Mouse (Mus musculus) lung, postnatal 0 days (tissue): ENCODE data around the gene Gsg1. TPM values are rescaled to one million over a fixed set of nuclear protein-coding genes. Genes with fewer than 3 reads are reported as not detected.

Experiments used
- ATAC-seq: fragments of 200-750 bp; cut with Nextera tagmentation; 2 replicates; pipeline ENCODE4 v1.8.0; 2017; ENCODE audit warnings: moderate library complexity
- DNase-seq: peaks from one replicate; pipeline ENCODE4 v3.0.0-alpha.2; 2016; ENCODE audit warnings: low spot score
- H3K27ac ChIP-seq: fragments of 300-500 bp; sonication (generic); 2 replicates; pipeline ENCODE4 v1.5.1; 2014; ENCODE audit warnings: antibody characterized with exemption, mild to moderate bottlenecking, low read length, mixed read lengths
- H3K27me3 ChIP-seq: fragments of 300-500 bp; sonication (generic); replicated peaks from 2 replicates; pipeline ENCODE4 v1.6.1; 2014; ENCODE audit warnings: low read length, mixed read lengths; ENCODE audit not compliant: insufficient read depth
- H3K36me3 ChIP-seq: fragments of 300-500 bp; sonication (generic); 2 replicates; pipeline ENCODE4 v1.6.1; 2014; ENCODE audit warnings: low read length, mixed read lengths; ENCODE audit not compliant: insufficient read depth
- H3K4me1 ChIP-seq: fragments of 300-500 bp; sonication (generic); 2 replicates; pipeline ENCODE4 v1.6.1; 2014; ENCODE audit warnings: antibody characterized with exemption, low read depth, low read length, mixed read lengths; ENCODE audit not compliant: insufficient read depth
- H3K4me2 ChIP-seq: fragments of 300-500 bp; sonication (generic); replicated peaks from 2 replicates; pipeline ENCODE4 v1.6.1; 2014; ENCODE audit warnings: low read depth, mild to moderate bottlenecking, low read length, moderate library complexity, mixed read lengths
- H3K4me3 ChIP-seq: fragments of 300-500 bp; sonication (generic); 2 replicates; pipeline ENCODE4 v1.5.1; 2014; ENCODE audit warnings: low read depth, low read length
- H3K9ac ChIP-seq: fragments of 300-500 bp; sonication (generic); replicated peaks from 2 replicates; pipeline ENCODE4 v1.6.1; 2014; ENCODE audit warnings: low read depth, mild to moderate bottlenecking
- H3K9me3 ChIP-seq: fragments of 300-500 bp; sonication (generic); 2 replicates; pipeline ENCODE4 v1.6.1; 2016; ENCODE audit warnings: low read length, mixed read lengths
- CTCF ChIP-seq: IDR thresholded peaks from 2 replicates; pipeline ENCODE4 v1.5.1; 2016; ENCODE audit warnings: antibody characterized with exemption, mild to moderate bottlenecking
- EP300 ChIP-seq: IDR thresholded peaks from 2 replicates; pipeline ENCODE4 v1.6.1; 2016; ENCODE audit warnings: antibody characterized with exemption, mild to moderate bottlenecking, control low read depth
- WGBS: fragments of 180-500 bp; shearing (Covaris S2); extraction: QIAGEN DNeasy Blood & Tissue Kit; methylation state at CpG from one replicate; pipeline ENCODE4 v1.1.7; 2014; 5-methylcytosine and 5-hydroxymethylcytosine counted together
- polyA plus RNA-seq: library from polyadenylated mRNA; unstranded; fragments of >200 nt; fragmentation: Nextera tagmentation; extraction: Ambion mirVana; gene quantifications from 2 replicates; pipeline ENCODE4 v1.2.1, GENCODE M21; 2015

The Gsg1 gene
- polyA plus RNA-seq, 1 experiment from 2014 or later: 5.5 TPM

DNA sequence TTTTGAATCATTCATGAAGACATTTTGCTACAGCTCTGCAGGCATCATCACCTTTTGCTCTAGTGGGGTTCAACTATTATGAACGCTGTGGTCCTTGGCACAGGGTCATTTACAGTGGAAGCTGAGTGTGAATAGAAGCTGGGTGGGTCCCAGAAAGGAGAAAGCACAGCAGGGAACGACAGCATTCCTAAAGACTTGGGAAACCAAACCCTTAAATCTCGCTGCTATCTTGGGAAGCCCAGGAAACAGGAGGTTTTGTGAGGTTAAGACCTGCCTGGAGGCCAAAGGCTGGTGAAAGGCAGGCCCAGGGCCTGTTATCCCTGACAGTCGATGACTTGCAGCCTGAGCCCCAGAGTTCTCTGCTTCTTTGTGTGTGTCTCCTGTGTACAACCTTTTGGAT is 15.9 kb downstream of the Gsg1 start:
- TF ChIP-seq EP300 (no peak), CTCF (no peak)
- Histone ChIP-seq H3K4me2 (no peak overlapping the region), H3K4me3 (no peak overlapping the region), H3K9ac (no peak overlapping the region), H3K27ac (no peak overlapping the region), H3K27me3 (no peaks in the 10 kb centered on the region), H3K4me1 (no peaks in the 10 kb centered on the region; the same call in 1 of the 2 replicates), H3K9me3 (no peaks in the 10 kb centered on the region), H3K36me3 (no peaks in the 10 kb centered on the region)
- ATAC-seq (no peak), DNase-seq (no peak)
- 55% methylated on average over 4 of the region's 4 CpGs for WGBS

DNA sequence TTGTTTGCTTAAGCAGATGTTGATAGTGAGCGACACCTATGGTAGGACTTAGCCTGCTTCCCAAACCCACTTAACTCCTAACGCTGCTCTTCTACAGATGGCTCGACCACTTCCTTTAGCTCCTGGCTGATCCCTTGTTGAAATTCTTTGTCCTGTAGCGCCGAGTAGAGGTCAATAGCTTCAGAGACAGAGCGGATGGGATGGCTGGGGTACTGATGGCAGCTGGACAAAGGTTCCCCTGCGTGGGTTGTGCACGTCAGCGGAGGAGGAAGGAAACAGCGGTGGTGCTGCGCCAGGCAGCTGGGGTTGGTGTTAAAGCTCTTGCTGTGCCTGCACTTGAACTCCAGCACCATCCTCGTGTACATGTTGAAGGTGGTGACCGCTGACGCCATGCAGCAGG is 16.8 kb downstream of the Gsg1 start:
- Histone ChIP-seq H3K27me3 (no peaks in the 10 kb centered on the region), H3K4me1 (no peaks in the 10 kb centered on the region; the same call in 1 of the 2 replicates), H3K9ac (no peak overlapping the region), H3K27ac (no peak overlapping the region), H3K9me3 (no peaks in the 10 kb centered on the region), H3K4me3 (no peak overlapping the region), H3K4me2 (no peak overlapping the region), H3K36me3 (no peaks in the 10 kb centered on the region)
- TF ChIP-seq EP300: no peak
- TF ChIP-seq CTCF: peak; percentile 59
- WGBS: 46% methylated on average over 14 of the region's 14 CpGs
- DNase-seq: peak; percentile 47
- peak; percentile 53 for ATAC-seq

DNA sequence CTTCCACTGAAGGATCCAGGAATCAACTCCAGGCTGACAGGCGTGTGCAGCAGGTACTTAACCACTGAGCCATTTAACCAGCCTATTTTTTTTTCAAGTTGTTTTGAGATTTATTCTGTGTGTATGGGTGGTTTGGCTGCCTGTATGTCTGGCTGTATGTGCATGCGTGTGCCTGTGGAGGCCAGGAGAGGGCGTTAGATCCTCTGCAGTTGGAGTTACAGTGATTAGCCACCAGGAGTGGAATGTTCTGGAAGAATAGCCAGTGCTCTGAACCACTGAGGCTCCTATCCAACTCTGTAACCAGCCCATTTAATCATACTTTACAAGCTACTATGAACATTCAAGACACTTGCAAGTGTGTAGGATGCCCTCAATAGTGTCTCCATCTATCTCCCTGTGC is 17.6 kb downstream of the Gsg1 start:
- Histone ChIP-seq H3K4me1 (no peaks in the 10 kb centered on the region; the same call in 1 of the 2 replicates), H3K9ac (no peak overlapping the region), H3K36me3 (no peaks in the 10 kb centered on the region), H3K9me3 (no peaks in the 10 kb centered on the region), H3K27me3 (no peaks in the 10 kb centered on the region), H3K4me3 (no peak overlapping the region), H3K4me2 (no peak overlapping the region), H3K27ac (no peak overlapping the region)
- ATAC-seq (no peak), DNase-seq (no peak)
- no peak for TF ChIP-seq EP300
- peak; percentile 61 for TF ChIP-seq CTCF
- WGBS: 87% methylated on average over 3 of the region's 3 CpGs

DNA sequence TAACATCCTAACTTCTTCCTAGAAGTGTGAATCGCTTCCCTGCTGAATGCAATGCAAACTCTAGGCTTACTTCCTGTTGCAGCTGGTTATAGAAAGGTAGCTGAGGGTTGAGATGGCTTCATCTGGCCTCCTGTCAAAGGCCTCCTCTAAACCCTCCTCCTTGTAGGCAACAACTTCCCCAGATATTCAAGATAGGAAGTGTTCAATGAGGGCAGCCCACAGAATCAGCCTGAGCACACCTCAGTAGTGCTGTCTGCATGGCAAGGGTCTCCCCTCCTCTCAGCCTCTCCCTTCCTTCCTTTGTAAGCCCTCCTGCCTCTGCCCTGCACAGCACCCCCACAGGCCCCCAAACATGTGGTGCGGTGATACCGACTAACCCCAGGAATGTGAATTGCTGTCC is 18.4 kb downstream of the Gsg1 start:
- WGBS: 85% methylated on average over 3 of the region's 3 CpGs
- no peaks in the 10 kb centered on the region; the same call in 1 of the 2 replicates for H3K4me1 ChIP-seq
- no peaks in the 10 kb centered on the region for H3K27me3 ChIP-seq
- TF ChIP-seq CTCF (no peak), EP300 (no peak)
- no peak overlapping the region for H3K4me2 ChIP-seq
- H3K9ac ChIP-seq: no peak overlapping the region
- DNase-seq (no peak), ATAC-seq (no peak)
- H3K36me3 ChIP-seq: no peaks in the 10 kb centered on the region
- no peaks in the 10 kb centered on the region for H3K9me3 ChIP-seq
- H3K27ac ChIP-seq: no peak overlapping the region
- no peak overlapping the region for H3K4me3 ChIP-seq

DNA sequence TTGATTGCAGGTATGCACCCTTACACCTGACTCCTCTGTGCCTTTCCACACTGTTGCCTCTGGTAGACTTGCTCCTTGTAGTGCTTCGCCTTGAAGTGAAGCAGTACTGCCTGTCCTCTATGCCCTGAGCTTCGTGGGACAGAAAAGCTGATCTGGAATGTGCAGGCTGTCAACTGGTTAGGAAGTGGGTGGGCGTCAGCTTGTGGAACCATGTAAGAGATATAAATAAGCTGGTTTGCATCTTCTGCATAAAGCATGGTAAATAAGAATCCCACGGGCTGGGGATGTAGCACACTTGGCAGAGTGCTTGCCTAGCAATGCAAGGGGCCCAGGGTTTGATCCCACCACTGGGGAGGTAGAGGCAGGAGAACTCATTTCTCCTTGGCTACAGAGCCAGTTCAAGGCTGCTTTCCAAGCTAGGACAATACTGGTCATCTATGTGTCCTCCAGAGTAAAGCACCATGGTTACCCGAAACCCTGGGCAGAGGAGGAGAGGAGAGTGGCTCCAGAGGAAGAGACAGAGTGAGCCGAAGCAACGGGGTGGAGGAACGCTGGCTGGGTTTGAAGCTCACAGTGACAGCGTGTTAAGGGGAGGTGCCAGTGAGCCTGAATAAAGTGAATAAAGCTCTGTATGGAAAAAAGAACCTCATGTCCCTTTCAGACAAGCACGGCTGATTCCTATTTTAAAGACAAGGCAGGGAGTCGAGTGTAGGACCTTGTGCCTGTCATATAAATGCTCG is 21.5 kb downstream of the Gsg1 start:
- no peak overlapping the region for H3K27ac ChIP-seq
- H3K4me2 ChIP-seq: no peak overlapping the region
- ATAC-seq (no peak), DNase-seq (no peak)
- no peak for TF ChIP-seq EP300
- TF ChIP-seq CTCF: no peak
- 78% methylated on average over 12 of the region's 12 CpGs for WGBS
- no peak overlapping the region for H3K9ac ChIP-seq
- no peak overlapping the region for H3K4me3 ChIP-seq
- no peaks in the 10 kb centered on the region; the same call in 1 of the 2 replicates for H3K4me1 ChIP-seq
- H3K36me3 ChIP-seq: no peaks in the 10 kb centered on the region
- H3K27me3 ChIP-seq: no peaks in the 10 kb centered on the region
- H3K9me3 ChIP-seq: no peaks in the 10 kb centered on the region

DNA sequence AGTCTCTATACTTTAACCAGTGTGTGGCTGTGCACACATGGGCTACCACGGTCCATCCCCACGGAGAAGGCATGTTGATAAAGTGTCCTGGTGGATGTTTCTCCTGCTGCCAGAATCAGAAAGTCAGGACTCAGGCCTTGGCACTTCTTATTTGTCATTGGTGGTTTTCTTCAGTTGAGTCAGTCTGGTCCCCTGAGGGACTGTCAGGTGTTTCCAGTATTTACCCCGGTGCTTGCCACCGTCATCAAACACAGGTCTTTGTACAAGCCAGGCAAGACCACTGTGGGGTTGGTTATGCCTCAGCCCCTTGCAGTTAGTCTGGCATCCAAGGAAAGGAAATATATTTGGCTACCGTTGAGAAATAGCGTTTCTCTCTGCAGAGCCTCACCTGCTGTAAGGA is 23.6 kb downstream of the Gsg1 start:
- no peak overlapping the region for H3K4me2 ChIP-seq
- H3K4me1 ChIP-seq: no peaks in the 10 kb centered on the region
- H3K27ac ChIP-seq: no peak overlapping the region
- ATAC-seq (no peak), DNase-seq (no peak)
- no peaks in the 10 kb centered on the region for H3K36me3 ChIP-seq
- no peaks in the 10 kb centered on the region for H3K9me3 ChIP-seq
- TF ChIP-seq EP300 (no peak), CTCF (no peak)
- no peak overlapping the region for H3K4me3 ChIP-seq
- no peak overlapping the region for H3K9ac ChIP-seq
- no peaks in the 10 kb centered on the region for H3K27me3 ChIP-seq
- WGBS: 90% methylated on average over 6 of the region's 6 CpGs
